Mouse (Mus musculus) myocyte (in vitro differentiated cells): ENCODE data around the gene Gm10135.

ENCODE experiments used
- CEBPB ChIP-seq: IDR thresholded peaks from 2 replicates; pipeline ENCODE4 v1.6.1; 2011; ENCODE audit warnings: mild to moderate bottlenecking, moderate library complexity; ENCODE audit not compliant: poor library complexity, insufficient read depth, severe bottlenecking
- E2F4 ChIP-seq: IDR thresholded peaks from one replicate; pipeline ENCODE4 v1.6.1; 2011; ENCODE audit warnings: mild to moderate bottlenecking, control low read depth, moderate library complexity; ENCODE audit not compliant: insufficient read depth
- MAX ChIP-seq: IDR thresholded peaks from one replicate; pipeline ENCODE4 v1.6.1; 2011; ENCODE audit warnings: low read depth, mild to moderate bottlenecking, control low read depth
- MYOD1 ChIP-seq, 3 experiments: IDR thresholded peaks; one replicate each; pipeline ENCODE4 v1.6.1; 2011; ENCODE audit warnings: control low read depth in 2 of 3, low read depth in 2 of 3, mild to moderate bottlenecking in 2 of 3, moderate library complexity in 1 of 3; ENCODE audit not compliant: insufficient read length in 2 of 3, control insufficient read depth in 1 of 3
- POLR2A ChIP-seq: IDR thresholded peaks from one replicate; pipeline ENCODE4 v1.6.1; 2011; ENCODE audit warnings: low read depth, mild to moderate bottlenecking, control low read depth, moderate library complexity; ENCODE audit not compliant: insufficient read length
- POLR2AphosphoS2 ChIP-seq: IDR thresholded peaks from one replicate; pipeline ENCODE4 v1.6.1; 2011; ENCODE audit warnings: low read depth, control low read depth; ENCODE audit not compliant: insufficient read length
- SRF ChIP-seq: IDR thresholded peaks from one replicate; pipeline ENCODE4 v1.6.1; 2011; ENCODE audit warnings: low read depth; ENCODE audit not compliant: control insufficient read depth, insufficient read length
- TCF12 ChIP-seq: IDR thresholded peaks from one replicate; pipeline ENCODE4 v1.6.1; 2011; ENCODE audit warnings: mild to moderate bottlenecking, control low read depth; ENCODE audit not compliant: poor library complexity, insufficient read depth, severe bottlenecking
- USF1 ChIP-seq: IDR thresholded peaks from one replicate; pipeline ENCODE4 v1.6.1; 2011; ENCODE audit warnings: low read depth, mild to moderate bottlenecking, control low read depth, moderate library complexity

GRCm38 (mm10) chr5:72933026-72933675 lies 41.4 kb downstream of the Gm10135 start:
- no peak for TF ChIP-seq POLR2A
- TF ChIP-seq USF1, result no peak
- TF ChIP-seq TCF12, result no peak
- TF ChIP-seq MYOD1 (IDR thresholded peaks at IDR 0.05; ENCODE audit: control insufficient read depth in 1 of 3, insufficient read length in 2 of 3, low read depth in 2 of 3), result no peak
- no peak for TF ChIP-seq E2F4
- no peak for TF ChIP-seq MAX
- no peak for TF ChIP-seq SRF
- no peak for TF ChIP-seq CEBPB
- no peak for TF ChIP-seq POLR2AphosphoS2
